Mouse (Mus musculus): ENCODE measurements around the gene Tlr3. TPM values are rescaled to one million over a fixed set of nuclear protein-coding genes. Genes with fewer than 3 reads are reported as not detected.

Tlr3 gene
- polyA plus RNA-seq, 1 experiment from 2014 or later = 1.6 TPM

DNA sequence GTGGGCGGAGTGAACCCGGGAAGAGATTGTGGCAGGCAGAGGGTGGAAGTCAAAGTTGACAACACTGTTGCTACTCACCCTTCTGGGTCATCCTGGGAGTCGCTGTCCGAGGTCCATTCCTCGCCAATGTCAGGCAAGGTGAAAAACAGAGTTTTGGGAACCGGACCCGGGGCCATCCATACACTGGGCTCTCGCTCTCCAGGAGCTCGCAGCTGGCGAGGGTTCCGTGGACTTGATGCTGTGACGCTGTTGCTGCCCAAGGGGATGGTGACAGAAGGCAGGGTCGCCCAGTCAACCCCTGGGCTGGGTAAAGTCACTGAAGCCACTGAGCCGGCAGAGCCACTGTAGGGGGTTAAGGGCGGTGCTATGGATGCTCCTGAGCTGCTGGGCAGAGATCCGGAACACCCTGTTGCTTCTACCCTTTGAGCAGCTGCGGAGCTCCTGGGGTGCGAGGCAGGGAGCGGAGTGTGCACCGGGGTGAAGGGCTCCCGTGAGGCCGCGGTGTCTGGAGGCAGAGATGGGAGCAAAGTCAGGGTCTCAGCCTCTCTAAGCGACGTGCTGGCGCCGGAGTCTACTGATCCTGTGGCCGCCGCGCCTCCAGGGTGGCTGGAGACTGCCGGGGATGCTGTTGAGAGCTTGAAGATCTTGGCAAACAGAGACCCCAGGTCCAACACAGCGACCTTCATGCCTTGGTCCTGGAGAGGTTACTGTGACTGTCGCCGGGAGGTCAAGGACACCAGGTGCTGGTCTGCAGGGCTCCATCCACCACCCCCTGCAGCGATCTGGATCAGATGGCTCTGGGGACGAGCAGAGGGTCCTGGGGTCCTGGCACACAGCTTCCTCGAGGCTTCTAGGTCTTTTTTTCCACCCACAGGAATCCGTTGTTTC is 29.6 kb downstream of the Tlr3 start:
- no peak overlapping the region for H3K27ac ChIP-seq
- WGBS = 2% methylated on average over 38 of the region's 38 CpGs

DNA sequence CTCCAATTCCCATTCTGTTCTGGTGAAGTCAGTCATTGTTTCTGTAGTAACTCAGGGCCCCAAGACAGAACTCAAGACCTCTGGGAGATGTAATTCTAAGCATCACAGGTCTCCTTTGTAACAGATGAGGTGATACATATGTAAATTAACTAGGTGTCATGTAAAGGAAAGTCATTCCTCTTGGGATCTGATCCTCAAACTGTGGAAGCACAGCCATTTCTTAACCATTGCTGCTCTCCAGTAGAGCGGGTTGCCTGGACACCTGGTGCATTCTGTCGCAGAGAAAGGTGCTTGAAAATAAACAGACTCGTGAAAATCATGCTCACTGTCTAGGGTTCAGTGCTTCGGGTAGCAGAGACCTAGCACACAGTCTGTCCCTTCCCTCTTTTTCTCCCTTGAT is 30.3 kb downstream of the Tlr3 start:
- ATAC-seq (ENCODE audit: low FRiP score) = no peak
- Histone ChIP-seq H3K4me3 (peak overlapping the region; percentile 46; the same call in 1 of the 2 replicates), H3K27ac (no peak overlapping the region), H3K4me2 (peak overlapping the region; percentile 83), H3K9me3 (no peaks in the 10 kb centered on the region), H3K36me3 (no peaks in the 10 kb centered on the region), H3K9ac (no peak overlapping the region), H3K27me3 (peaks cover 15% of the 10 kb centered on the region; the same call in 1 of the 2 replicates), H3K4me1 (replicated peaks) (peaks cover 16% of the 10 kb centered on the region)
- 15% methylated on average over 4 of the region's 4 CpGs for WGBS

More for the DNA sequence above, 29.6 kb downstream of the Tlr3 start:
- Histone ChIP-seq H3K27me3 (peaks cover 15% of the 10 kb centered on the region; the same call in 1 of the 2 replicates), H3K9ac (peak overlapping the region; percentile 69), H3K4me2 (peak overlapping the region; percentile 83), H3K4me1 (replicated peaks) (peaks cover 16% of the 10 kb centered on the region), H3K36me3 (no peaks in the 10 kb centered on the region), H3K4me3 (peak overlapping the region; percentile 46), H3K9me3 (no peaks in the 10 kb centered on the region)
- peak; percentile 68 for ATAC-seq (ENCODE audit: low FRiP score)

DNA sequence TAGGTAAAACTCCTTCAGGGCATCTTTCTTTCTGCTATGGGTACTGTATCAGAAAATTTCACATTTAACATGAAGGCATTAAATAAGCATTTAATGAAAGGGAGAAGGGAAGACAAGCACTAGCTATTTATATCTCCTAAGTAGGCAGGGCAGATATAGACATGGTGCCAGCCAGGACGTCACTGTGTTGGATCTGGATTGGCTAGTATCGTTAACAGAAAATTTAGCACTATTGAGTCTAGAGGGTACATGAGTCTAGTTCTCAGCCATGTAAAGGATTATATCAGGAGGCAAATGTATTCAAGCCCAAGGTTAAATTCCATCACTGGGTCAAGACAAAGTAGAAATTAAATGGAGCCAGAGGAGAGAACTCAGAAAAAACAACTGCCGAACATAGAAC is 36.8 kb downstream of the Tlr3 start:
- no peaks in the 10 kb centered on the region for H3K9me3 ChIP-seq
- no peak overlapping the region for H3K9ac ChIP-seq
- WGBS = 79% methylated on average over 3 of the region's 3 CpGs
- H3K4me2 ChIP-seq = no peak overlapping the region
- no peaks in the 10 kb centered on the region for H3K36me3 ChIP-seq
- H3K27me3 ChIP-seq = no peaks in the 10 kb centered on the region
- H3K27ac ChIP-seq = no peak overlapping the region
- H3K4me1 ChIP-seq (replicated peaks) = no peaks in the 10 kb centered on the region
- H3K4me3 ChIP-seq = no peak overlapping the region
- no peak for ATAC-seq (ENCODE audit: low FRiP score)

- no peaks in the 10 kb centered on the region for H3K27me3 ChIP-seq
- H3K4me3 ChIP-seq = no peak overlapping the region
- H3K27ac ChIP-seq = no peak overlapping the region
- WGBS = 95% methylated on average over 1 of the region's 1 CpGs
- ATAC-seq (ENCODE audit: low FRiP score) = no peak
- no peak overlapping the region for H3K4me2 ChIP-seq
- no peaks in the 10 kb centered on the region for H3K36me3 ChIP-seq
- no peaks in the 10 kb centered on the region for H3K9me3 ChIP-seq
- no peaks in the 10 kb centered on the region for H3K4me1 ChIP-seq (replicated peaks)
- H3K9ac ChIP-seq = no peak overlapping the region
Observed at GRCm38 (mm10) chr8:45367154-45367553, 43.7 kb downstream of the Tlr3 start.

DNA sequence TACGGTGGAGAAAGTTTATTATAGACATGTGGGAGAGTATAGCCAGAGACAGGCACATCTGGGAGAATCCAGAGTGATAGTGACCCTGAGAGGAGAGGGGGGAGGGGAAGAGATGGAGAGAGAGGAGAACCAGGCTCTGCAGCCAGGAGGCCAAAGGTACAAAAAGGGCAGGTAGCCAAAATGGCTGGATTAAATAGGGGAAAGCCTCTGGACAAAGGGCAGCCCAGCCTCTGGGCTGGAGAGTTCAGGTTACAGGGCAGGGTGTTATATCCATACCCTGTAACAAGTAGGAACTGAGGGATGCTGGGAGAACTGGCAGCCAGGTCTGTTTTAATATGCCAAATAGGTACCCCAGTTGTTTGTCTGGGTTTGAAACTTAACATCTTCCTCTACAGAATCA is 47.7 kb downstream of the Tlr3 start:
- H3K4me1 ChIP-seq (replicated peaks) = peaks cover 3% of the 10 kb centered on the region; the same call in 1 of the 2 replicates
- WGBS = 90% methylated on average over 1 of the region's 1 CpGs
- H3K9me3 ChIP-seq = no peaks in the 10 kb centered on the region
- H3K27ac ChIP-seq = no peak overlapping the region
- no peak overlapping the region for H3K9ac ChIP-seq
- no peaks in the 10 kb centered on the region for H3K36me3 ChIP-seq
- H3K4me2 ChIP-seq = no peak overlapping the region
- H3K27me3 ChIP-seq = no peaks in the 10 kb centered on the region
- ATAC-seq (ENCODE audit: low FRiP score) = no peak
- no peak overlapping the region for H3K4me3 ChIP-seq

DNA sequence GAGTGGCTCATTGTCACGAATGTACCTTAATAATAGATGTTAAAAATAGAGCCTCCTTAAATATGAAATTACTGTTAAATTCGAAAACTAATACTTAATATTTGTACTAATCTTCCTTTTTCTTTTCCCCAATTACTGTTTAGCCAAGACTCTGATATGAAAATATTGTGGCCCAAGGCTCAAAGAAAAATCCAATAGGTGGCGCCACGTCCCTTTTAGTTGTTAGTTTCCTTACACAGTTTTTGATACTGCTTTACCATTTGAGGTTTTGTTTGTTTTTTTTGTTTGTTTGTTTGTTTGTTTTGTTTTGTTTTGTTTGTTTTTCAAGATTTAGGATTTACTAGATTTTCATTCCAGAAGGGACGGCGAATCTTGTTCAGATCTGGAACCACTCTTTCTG is 48.6 kb downstream of the Tlr3 start:
- Histone ChIP-seq H3K4me2 (no peak overlapping the region), H3K9ac (no peak overlapping the region), H3K27me3 (no peaks in the 10 kb centered on the region), H3K9me3 (no peaks in the 10 kb centered on the region), H3K36me3 (no peaks in the 10 kb centered on the region), H3K27ac (no peak overlapping the region), H3K4me3 (no peak overlapping the region), H3K4me1 (replicated peaks) (peaks cover 11% of the 10 kb centered on the region; the same call in 1 of the 2 replicates)
- 66% methylated on average over 6 of the region's 6 CpGs for WGBS
- no peak for ATAC-seq (ENCODE audit: low FRiP score)

DNA sequence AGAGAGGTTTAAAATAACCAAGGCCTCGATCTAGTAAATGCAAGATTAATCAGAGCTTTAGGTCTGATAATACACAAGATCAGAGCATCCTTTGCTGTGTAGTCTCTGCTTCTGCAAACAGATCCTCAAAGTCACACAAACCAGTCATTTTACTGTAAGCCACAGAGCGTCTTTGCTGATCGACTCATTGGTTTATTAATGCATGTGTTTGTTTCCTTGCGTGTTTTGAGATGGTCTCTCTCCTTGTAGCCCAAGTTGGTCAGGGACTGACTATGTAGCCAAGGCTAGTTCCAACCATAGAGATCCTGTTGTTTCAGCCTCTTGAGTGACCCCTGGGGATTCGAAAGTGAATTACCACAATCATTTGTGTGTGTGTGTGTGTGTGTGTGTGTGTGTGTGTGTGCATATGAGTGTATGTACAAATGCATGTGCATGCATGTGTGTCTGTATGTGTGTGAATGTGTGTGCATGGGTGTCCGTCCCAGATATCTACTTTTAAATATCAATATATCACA is 51.7 kb downstream of the Tlr3 start:
- no peak overlapping the region for H3K27ac ChIP-seq
- H3K4me2 ChIP-seq = peak overlapping the region; percentile 87
- no peak for ATAC-seq (ENCODE audit: low FRiP score)
- H3K9me3 ChIP-seq = no peaks in the 10 kb centered on the region
- H3K4me1 ChIP-seq (replicated peaks) = peaks cover 11% of the 10 kb centered on the region; the same call in 1 of the 2 replicates
- no peaks in the 10 kb centered on the region for H3K27me3 ChIP-seq
- H3K4me3 ChIP-seq = no peak overlapping the region
- H3K9ac ChIP-seq = no peak overlapping the region
- 86% methylated on average over 6 of the region's 6 CpGs for WGBS
- H3K36me3 ChIP-seq = no peaks in the 10 kb centered on the region

GRCm38 (mm10) chr8:45358132-45358918 is 52.6 kb downstream of the Tlr3 start:
- Histone ChIP-seq H3K27ac (peak overlapping the region; percentile 35; the same call in 1 of the 2 replicates), H3K9me3 (no peaks in the 10 kb centered on the region), H3K4me3 (peak overlapping the region; percentile 64), H3K36me3 (no peaks in the 10 kb centered on the region), H3K4me2 (peak overlapping the region; percentile 87), H3K27me3 (no peaks in the 10 kb centered on the region), H3K9ac (peak overlapping the region; percentile 90), H3K4me1 (replicated peaks) (peaks cover 11% of the 10 kb centered on the region; the same call in 1 of the 2 replicates)
- WGBS = 2% methylated on average over 49 of the region's 49 CpGs
- ATAC-seq (ENCODE audit: low FRiP score) = peak; percentile 89

- WGBS = 82% methylated on average over 6 of the region's 6 CpGs
- H3K9ac ChIP-seq = no peak overlapping the region
- H3K27me3 ChIP-seq = no peaks in the 10 kb centered on the region
- H3K36me3 ChIP-seq = no peaks in the 10 kb centered on the region
- no peaks in the 10 kb centered on the region for H3K9me3 ChIP-seq
- no peak overlapping the region for H3K4me3 ChIP-seq
- no peak for ATAC-seq (ENCODE audit: low FRiP score)
- peaks cover 11% of the 10 kb centered on the region; the same call in 1 of the 2 replicates for H3K4me1 ChIP-seq (replicated peaks)
- no peak overlapping the region for H3K27ac ChIP-seq
- H3K4me2 ChIP-seq = no peak overlapping the region
Observed at GRCm38 (mm10) chr8:45355809-45356208, 55.1 kb downstream of the Tlr3 start.

Other genes with a start within 250 kb of the Tlr3 start
- gene F11, start 149.0 kb downstream of the Tlr3 start, polyA plus RNA-seq (2015; fragmentation: Nextera tagmentation; extraction: Ambion mirVana) = not detected in 2 replicates
- gene Klkb1, start 116.2 kb downstream of the Tlr3 start, polyA plus RNA-seq (2015; fragmentation: Nextera tagmentation; extraction: Ambion mirVana) = not detected in 2 replicates
- not detected in 2 replicates for gene Gm45753, start 102.6 kb downstream of the Tlr3 start, polyA plus RNA-seq (2015; fragmentation: Nextera tagmentation; extraction: Ambion mirVana)
- gene Cyp4v3, start 77.9 kb downstream of the Tlr3 start, polyA plus RNA-seq (2015; fragmentation: Nextera tagmentation; extraction: Ambion mirVana) = 1.5 and 1.8 TPM in 2 replicates
- 6.0 and 6.1 TPM in 2 replicates for gene Fam149a, start 28.8 kb downstream of the Tlr3 start, polyA plus RNA-seq (2015; fragmentation: Nextera tagmentation; extraction: Ambion mirVana)
- 71.7 and 75.4 TPM in 2 replicates for gene Sorbs2, start 96.7 kb upstream of the Tlr3 start, polyA plus RNA-seq (2015; fragmentation: Nextera tagmentation; extraction: Ambion mirVana)